Mouse (Mus musculus) limb, embryonic 14.5 days (tissue): Measurements from ENCODE around the gene Ccdc28b. TPM values are rescaled to one million over a fixed set of nuclear protein-coding genes. Genes with fewer than 3 reads are reported as not detected.

Source experiments
- ATAC-seq: fragments of 200-750 bp; cut with Nextera tagmentation; 2 replicates; pipeline ENCODE4 v1.8.0; 2017; ENCODE audit warnings: low read depth, moderate number of reproducible peaks, moderate TSS enrichment; ENCODE audit not compliant: low FRiP score
- DNase-seq: peaks from one replicate; pipeline ENCODE4 v3.0.0-alpha.2; 2015; ENCODE audit warnings: low spot score
- H3K27ac ChIP-seq: fragments of 300-500 bp; sonication (generic); replicated peaks from 2 replicates; pipeline ENCODE4 v1.5.1; 2014; ENCODE audit warnings: low read depth, mild to moderate bottlenecking, low read length, moderate library complexity, mixed read lengths
- H3K27me3 ChIP-seq: fragments of 300-500 bp; sonication (generic); 2 replicates; pipeline ENCODE4 v1.6.1; 2014; ENCODE audit warnings: low read length, mixed read lengths; ENCODE audit not compliant: control insufficient read depth, insufficient read depth
- H3K36me3 ChIP-seq: fragments of 300-500 bp; sonication (generic); 2 replicates; pipeline ENCODE4 v1.6.1; 2014; ENCODE audit warnings: mild to moderate bottlenecking, low read length, moderate library complexity, mixed read lengths; ENCODE audit not compliant: control insufficient read depth, insufficient read depth
- H3K4me1 ChIP-seq: fragments of 300-500 bp; sonication (generic); 2 replicates; pipeline ENCODE4 v1.6.1; 2014; ENCODE audit warnings: antibody characterized with exemption, low read length, mixed read lengths; ENCODE audit not compliant: control insufficient read depth, insufficient read depth
- H3K4me2 ChIP-seq: fragments of 300-500 bp; sonication (generic); replicated peaks from 2 replicates; pipeline ENCODE4 v1.6.1; 2014; ENCODE audit warnings: low read depth, mild to moderate bottlenecking, low read length, moderate library complexity; ENCODE audit not compliant: severe bottlenecking
- H3K4me3 ChIP-seq: fragments of 300-500 bp; sonication (generic); replicated peaks from 2 replicates; pipeline ENCODE4 v1.5.1; 2014; ENCODE audit warnings: low read length
- H3K9ac ChIP-seq: fragments of 300-500 bp; sonication (generic); 2 replicates; pipeline ENCODE4 v1.6.1; 2014; ENCODE audit warnings: mild to moderate bottlenecking, low read depth, low read length, moderate library complexity; ENCODE audit not compliant: severe bottlenecking
- H3K9me3 ChIP-seq: fragments of 300-500 bp; sonication (generic); 2 replicates; pipeline ENCODE4 v1.6.1; 2016; ENCODE audit warnings: low read length; ENCODE audit not compliant: control insufficient read depth
- POLR2A ChIP-seq: fragments of 200-500 bp; IDR thresholded peaks from 2 replicates; pipeline ENCODE4 v1.8.0; 2012; ENCODE audit warnings: inconsistent platforms, mild to moderate bottlenecking, moderate library complexity, borderline replicate concordance; ENCODE audit not compliant: insufficient read depth, insufficient read length; ENCODE audit errors: extremely low read depth
- WGBS: fragments of 180-500 bp; shearing (Covaris S2); extraction: QIAGEN DNeasy Blood & Tissue Kit; methylation state at CpG from one replicate; pipeline ENCODE4 v1.1.7; 2014; 5-methylcytosine and 5-hydroxymethylcytosine counted together
- polyA plus RNA-seq, 2 experiments: library from polyadenylated mRNA; depleted of rRNA in 1 of 2; stranded (reverse) in 1 of 2; unstranded in 1 of 2; fragments of >200 nt; fragmentation: Nextera tagmentation in 1 of 2; extraction: Ambion mirVana in 1 of 2; gene quantifications; 2 replicates each; pipeline versions ENCODE4 v1.2.1 to v1.2.3; 2012 to 2014

The Ccdc28b gene
- polyA plus RNA-seq, 2 experiments = 45.7 to 51.0 TPM

- Histone ChIP-seq H3K4me1 (peaks cover 25% of the 10 kb centered on the region), H3K27me3 (no peaks in the 10 kb centered on the region), H3K36me3 (peaks cover 20% of the 10 kb centered on the region), H3K27ac (peak overlapping the region; percentile 83; the same call in 1 of the 2 replicates), H3K9me3 (no peaks in the 10 kb centered on the region), H3K4me3 (peak overlapping the region; percentile 60), H3K4me2 (peak overlapping the region; percentile 88), H3K9ac (peak overlapping the region; percentile 76)
- 20% methylated on average over 8 of the region's 8 CpGs for WGBS
- no peak for TF ChIP-seq POLR2A
- DNase-seq = no peak
- ATAC-seq = no peak
Observed at GRCm38 (mm10) chr4:129622803-129623535, 778 bp downstream of the Ccdc28b start.

- DNase-seq (no peak), ATAC-seq (no peak)
- H3K4me3 ChIP-seq = no peak overlapping the region
- H3K36me3 ChIP-seq = peaks cover 13% of the 10 kb centered on the region
- 80% methylated on average over 11 of the region's 11 CpGs for WGBS
- no peak overlapping the region for H3K27ac ChIP-seq
- no peaks in the 10 kb centered on the region for H3K27me3 ChIP-seq
- H3K4me1 ChIP-seq = peaks cover 26% of the 10 kb centered on the region
- H3K4me2 ChIP-seq = peak overlapping the region; percentile 88; the same call in 1 of the 2 replicates
- no peak overlapping the region for H3K9ac ChIP-seq
- no peak for TF ChIP-seq POLR2A
- H3K9me3 ChIP-seq = no peaks in the 10 kb centered on the region
Observed at GRCm38 (mm10) chr4:129622120-129622802, 1.5 kb downstream of the Ccdc28b start.

- ATAC-seq (no peak), DNase-seq (no peak)
- Histone ChIP-seq H3K36me3 (peaks cover 4% of the 10 kb centered on the region), H3K4me2 (no peak overlapping the region; the same call in 1 of the 2 replicates), H3K4me3 (no peak overlapping the region), H3K27ac (no peak overlapping the region), H3K9ac (no peak overlapping the region), H3K9me3 (no peaks in the 10 kb centered on the region), H3K4me1 (peaks cover 26% of the 10 kb centered on the region), H3K27me3 (no peaks in the 10 kb centered on the region)
- TF ChIP-seq POLR2A = no peak
- 72% methylated on average over 8 of the region's 8 CpGs for WGBS
Observed at GRCm38 (mm10) chr4:129621283-129621841, 2.4 kb downstream of the Ccdc28b start.

DNA sequence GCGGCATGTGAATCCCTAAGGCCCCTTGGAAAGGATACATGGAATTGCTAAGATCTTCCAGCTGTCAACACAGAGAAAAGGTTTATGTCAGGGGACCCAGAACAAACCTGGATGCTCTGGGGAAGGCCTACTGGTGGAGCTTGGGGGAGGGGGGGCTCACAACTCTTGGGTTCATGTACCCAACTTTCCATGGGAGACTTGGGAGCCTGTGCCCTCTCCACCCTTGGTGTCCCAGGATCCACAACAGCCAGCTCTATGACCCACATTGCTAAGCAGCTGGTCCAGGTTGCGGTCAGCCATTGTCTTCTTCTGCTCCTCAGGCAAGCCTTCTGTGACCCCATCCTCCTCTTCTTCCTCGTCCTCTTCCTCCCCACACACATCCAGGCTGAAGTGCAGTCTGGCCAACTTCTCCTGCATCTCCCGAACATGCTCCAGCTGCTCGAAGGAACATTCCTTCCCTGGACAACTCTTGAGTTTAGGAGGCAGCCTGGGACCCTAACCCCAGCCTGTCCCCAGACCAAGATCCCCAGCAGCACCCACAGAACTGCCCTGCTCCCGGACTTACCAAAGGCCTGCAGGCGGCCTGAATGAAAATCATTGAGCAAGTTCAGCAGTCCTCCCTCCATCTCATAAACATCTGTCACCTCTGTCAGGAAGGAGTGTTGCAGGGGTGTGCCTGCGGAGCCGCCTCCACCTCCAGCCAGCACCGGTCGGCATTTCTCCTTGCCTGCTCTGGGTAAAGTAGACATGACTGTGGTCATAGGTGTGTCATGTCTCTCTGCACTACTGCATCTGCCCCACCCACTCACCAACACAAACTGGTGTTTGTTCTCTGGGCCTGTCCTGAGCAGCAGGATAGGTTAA is 3.1 kb downstream of the Ccdc28b start:
- 86% methylated on average over 11 of the region's 11 CpGs for WGBS
- no peak overlapping the region for H3K27ac ChIP-seq

More for the DNA sequence above, 3.1 kb downstream of the Ccdc28b start:
- H3K27me3 ChIP-seq = no peaks in the 10 kb centered on the region
- no peak for ATAC-seq
- H3K36me3 ChIP-seq = peaks cover 7% of the 10 kb centered on the region
- no peak overlapping the region for H3K9ac ChIP-seq
- H3K4me2 ChIP-seq = no peak overlapping the region; the same call in 1 of the 2 replicates
- no peak for TF ChIP-seq POLR2A
- H3K9me3 ChIP-seq = no peaks in the 10 kb centered on the region
- peaks cover 25% of the 10 kb centered on the region for H3K4me1 ChIP-seq
- no peak for DNase-seq
- H3K4me3 ChIP-seq = no peak overlapping the region
